In genomic region chr9:66211420-66211819, GRCm38 (mm10) we compare ENCODE assay signal across 28 mouse cellular contexts. TPM values are rescaled to one million over a fixed set of nuclear protein-coding genes. Genes with fewer than 3 reads are reported as not detected.
DNase-seq lines count a peak whose midpoint lies in the region; ATAC-seq and TF ChIP-seq lines count a peak whose summit lies in the region.
"Had no signal": no experiment of that assay in that cellular context is flagged by ENCODE, and none has a peak within 500 bp of the region (broad histone marks: within the 10 kb centered on the region; RNA-seq: fewer than 3 reads in every experiment).

No protein-coding gene starts in this region.

- H3K4me2 ChIP-seq in heart, embryonic 13.5 days: no peak overlapping the region
- no peak overlapping the region for H3K4me2 ChIP-seq in kidney, embryonic 16.5 days (replicated peaks; ENCODE audit: low read depth, low read length)
- H3K4me2 ChIP-seq in lung, embryonic 14.5 days: no peak overlapping the region
- H3K4me2 ChIP-seq: forebrain, embryonic 13.5 days; limb, embryonic 15.5 days; midbrain, embryonic 15.5 days; neural tube, embryonic 15.5 days; stomach, embryonic 15.5 days had no signal

- no peak for ATAC-seq in heart, embryonic 13.5 days (ENCODE audit: extremely low read depth, insufficient number of reproducible peaks, low FRiP score, low TSS enrichment)
- ATAC-seq in kidney, embryonic 16.5 days (ENCODE audit: low FRiP score, low TSS enrichment): no peak
- no peak for ATAC-seq in lung, embryonic 14.5 days (ENCODE audit: insufficient read depth)
- ATAC-seq: forebrain, embryonic 13.5 days; hindbrain, embryonic 16.5 days; midbrain, embryonic 15.5 days; Patski had no signal

- H3K9me3 ChIP-seq in heart, embryonic 13.5 days: no peaks in the 10 kb centered on the region
- no peaks in the 10 kb centered on the region for H3K9me3 ChIP-seq in kidney, embryonic 16.5 days (ENCODE audit: low read length)
- no peaks in the 10 kb centered on the region for H3K9me3 ChIP-seq in lung, embryonic 14.5 days (ENCODE audit: low read depth, low read length)
- H3K9me3 ChIP-seq: forebrain, embryonic 13.5 days; limb, embryonic 15.5 days; midbrain, embryonic 10.5 days; midbrain, embryonic 15.5 days; neural tube, embryonic 15.5 days; stomach, embryonic 15.5 days had no signal

- no peak overlapping the region for H3K9ac ChIP-seq in heart, embryonic 13.5 days
- no peak overlapping the region for H3K9ac ChIP-seq in kidney, embryonic 16.5 days (replicated peaks; ENCODE audit: low read length)
- no peak overlapping the region for H3K9ac ChIP-seq in lung, embryonic 14.5 days
- H3K9ac ChIP-seq: forebrain, embryonic 13.5 days; limb, embryonic 15.5 days; midbrain, embryonic 15.5 days; neural tube, embryonic 15.5 days; stomach, embryonic 15.5 days had no signal

- 0 out of 2 replicates have a peak overlapping the region, but pooled peaks have one; percentile 72 for H3K27ac ChIP-seq in heart, embryonic 13.5 days (replicated peaks)
- H3K27ac ChIP-seq in kidney, embryonic 16.5 days (ENCODE audit: low read length): 0 out of 2 replicates have a peak overlapping the region, but pooled peaks have one; percentile 7
- H3K27ac ChIP-seq in lung, embryonic 14.5 days (ENCODE audit: low read depth): no peak overlapping the region
- H3K27ac ChIP-seq in brown adipose tissue, adult 24 weeks (replicated peaks; ENCODE audit: low read depth, low read length): peak overlapping the region; percentile 75
- H3K27ac ChIP-seq: forebrain, embryonic 13.5 days; limb, embryonic 15.5 days; midbrain, embryonic 15.5 days; neural tube, embryonic 15.5 days had no signal

- no peaks in the 10 kb centered on the region for H3K27me3 ChIP-seq in heart, embryonic 13.5 days (replicated peaks)
- H3K27me3 ChIP-seq in kidney, embryonic 16.5 days (ENCODE audit: insufficient read depth, low read length): no peaks in the 10 kb centered on the region
- H3K27me3 ChIP-seq in lung, embryonic 14.5 days (ENCODE audit: insufficient read depth, low read length): no peaks in the 10 kb centered on the region
- H3K27me3 ChIP-seq: forebrain, embryonic 13.5 days; limb, embryonic 15.5 days; midbrain, embryonic 15.5 days; neural tube, embryonic 15.5 days; Patski; stomach, embryonic 15.5 days had no signal

- H3K36me3 ChIP-seq in heart, embryonic 13.5 days: no peaks in the 10 kb centered on the region
- H3K36me3 ChIP-seq in kidney, embryonic 16.5 days (ENCODE audit: insufficient read depth, low read length): no peaks in the 10 kb centered on the region
- H3K36me3 ChIP-seq in lung, embryonic 14.5 days (ENCODE audit: insufficient read depth): no peaks in the 10 kb centered on the region
- H3K36me3 ChIP-seq: limb, embryonic 15.5 days; midbrain, embryonic 10.5 days; midbrain, embryonic 15.5 days; neural tube, embryonic 15.5 days; stomach, embryonic 15.5 days had no signal

- no peak overlapping the region for H3K4me3 ChIP-seq in heart, embryonic 13.5 days
- no peak overlapping the region for H3K4me3 ChIP-seq in kidney, embryonic 16.5 days (ENCODE audit: low read length)
- no peak overlapping the region for H3K4me3 ChIP-seq in lung, embryonic 14.5 days (ENCODE audit: low read depth, low read length)
- H3K4me3 ChIP-seq in brown adipose tissue, adult 24 weeks (ENCODE audit: insufficient read depth, low read depth, low read length): no peak overlapping the region
- H3K4me3 ChIP-seq: forebrain, embryonic 13.5 days; limb, embryonic 15.5 days; midbrain, embryonic 10.5 days; midbrain, embryonic 15.5 days; neural tube, embryonic 15.5 days; stomach, embryonic 15.5 days had no signal

- no peak for TF ChIP-seq CTCF in lung, embryonic 14.5 days (IDR thresholded peaks at IDR 0.05; ENCODE audit: low read depth)

- intact Hi-C loops in heart, postnatal 25 days (cut with DNase I): no loop called here

- WGBS in heart, embryonic 13.5 days: 46% methylated on average over 4 of the region's 4 CpGs
- WGBS in kidney, embryonic 16.5 days: 43% methylated on average over 4 of the region's 4 CpGs
- 24% methylated on average over 4 of the region's 4 CpGs for WGBS in lung, embryonic 14.5 days

- H3K4me1 ChIP-seq in heart, embryonic 13.5 days: peaks cover 81% of the 10 kb centered on the region
- H3K4me1 ChIP-seq in kidney, embryonic 16.5 days (ENCODE audit: insufficient read depth, low read length): peaks cover 14% of the 10 kb centered on the region
- peaks cover 24% of the 10 kb centered on the region for H3K4me1 ChIP-seq in lung, embryonic 14.5 days (ENCODE audit: insufficient read depth)
- H3K4me1 ChIP-seq in brown adipose tissue, adult 24 weeks (ENCODE audit: control insufficient read depth, insufficient read depth, insufficient read length, low read length): peaks cover 39% of the 10 kb centered on the region
- H3K4me1 ChIP-seq: neural tube, embryonic 15.5 days had no signal

- no peak for DNase-seq in heart, postnatal 25 days (ENCODE audit: low spot score)
- no peak for DNase-seq in kidney, adult 18-20 months
- DNase-seq in lung, embryonic 14.5 days: peak; percentile 23
- DNase-seq in lung, postnatal 36 days: no peak
- DNase-seq in cerebellum, adult 8-10 months: no peak
- DNase-seq: adrenal gland, postnatal 10 days; cerebellum, adult 18-20 months; cerebellum, postnatal 14 days; gastrocnemius, postnatal 25 days; heart, postnatal 10 days; kidney, adult 9 months; layer of hippocampus, postnatal 36 days; left cerebral cortex, postnatal 4 days; lung, adult 2 months; lung, postnatal 14 days; right cerebral cortex, postnatal 25 days; thymus, postnatal 14 days had no signal

RNA-seq across cellular contexts. Expression of gene Dapk2, which starts 53.4 kb away (rescaled TPM):
- 4.5 and 4.6 TPM in 2 replicates for polyA plus RNA-seq in heart, embryonic 13.5 days (2015; fragmentation: Nextera tagmentation; extraction: Ambion mirVana)
- 1 to 10 TPM; 5.3 TPM for total RNA-seq in heart, postnatal 25 days (2021)
- 4.7 and 4.9 TPM in 2 replicates for polyA plus RNA-seq in kidney, embryonic 16.5 days (2015; fragmentation: Nextera tagmentation; extraction: Ambion mirVana)
- 5.9 and 7.6 TPM in 2 replicates for polyA plus RNA-seq in lung, embryonic 14.5 days (2014; fragmentation: Nextera tagmentation; extraction: Ambion mirVana)
- 2.9 and 5.9 TPM in 2 replicates for polyA plus RNA-seq in brown adipose tissue, adult 24 weeks (2012; ENCODE audit: insufficient read depth, insufficient read length, missing spikeins)
